Mouse (Mus musculus) limb, embryonic 13.5 days (tissue): ENCODE measurements around the gene Sprr2i. TPM values are rescaled to one million over a fixed set of nuclear protein-coding genes. Genes with fewer than 3 reads are reported as not detected.

ENCODE experiments used
- polyA plus RNA-seq: library from polyadenylated mRNA; unstranded; fragments of >200 nt; fragmentation: Nextera tagmentation; extraction: Ambion mirVana; gene quantifications from 2 replicates; pipeline ENCODE4 v1.2.1, GENCODE M21; 2015

The Sprr2i gene
- polyA plus RNA-seq, 1 experiment from 2014 or later: not detected

Other genes with a start within 250 kb of the Sprr2i start
- gene Sprr2a1, start 192.2 kb upstream of the Sprr2i start, polyA plus RNA-seq: 0.14 and 0.15 TPM in 2 replicates
- gene Sprr2a2, start 192.1 kb upstream of the Sprr2i start, polyA plus RNA-seq: 4.4 and 5.1 TPM in 2 replicates
- 0.34 TPM in 1 of 2 replicates, not detected in the other for gene Sprr2a3, start 122.6 kb upstream of the Sprr2i start, polyA plus RNA-seq
- not detected in 2 replicates for gene Sprr2b, start 91.4 kb upstream of the Sprr2i start, polyA plus RNA-seq
- not detected in 2 replicates for gene Sprr2d, start 68.9 kb upstream of the Sprr2i start, polyA plus RNA-seq
- gene Sprr2e, start 55.8 kb upstream of the Sprr2i start, polyA plus RNA-seq: not detected in 2 replicates
- gene Sprr2f, start 42.8 kb upstream of the Sprr2i start, polyA plus RNA-seq: not detected in 2 replicates
- not detected in 2 replicates for gene Sprr2h, start 22.3 kb upstream of the Sprr2i start, polyA plus RNA-seq
- gene Sprr2j-ps, start 10.1 kb downstream of the Sprr2i start, polyA plus RNA-seq: not detected in 2 replicates
- 8.9 and 9.6 TPM in 2 replicates for gene Gm9774, start 21.4 kb downstream of the Sprr2i start, polyA plus RNA-seq
- not detected in 2 replicates for gene Sprr2k, start 24.6 kb downstream of the Sprr2i start, polyA plus RNA-seq
- gene Sprr1b, start 30.8 kb downstream of the Sprr2i start, polyA plus RNA-seq: 0.24 TPM in 1 of 2 replicates, not detected in the other
- not detected in 2 replicates for gene Sprr3, start 50.7 kb downstream of the Sprr2i start, polyA plus RNA-seq
- 0.49 and 0.67 TPM in 2 replicates for gene Sprr1a, start 77.9 kb downstream of the Sprr2i start, polyA plus RNA-seq
- gene Sprr4, start 92.5 kb downstream of the Sprr2i start, polyA plus RNA-seq: not detected in 2 replicates
- gene 2310046K23Rik, start 126.5 kb downstream of the Sprr2i start, polyA plus RNA-seq: not detected in 2 replicates
- gene Ivl, start 165.7 kb downstream of the Sprr2i start, polyA plus RNA-seq: not detected in 2 replicates
- not detected in 2 replicates for gene Smcp, start 181.0 kb downstream of the Sprr2i start, polyA plus RNA-seq
- gene 2210017I01Rik, start 199.5 kb downstream of the Sprr2i start, polyA plus RNA-seq: not detected in 2 replicates
- gene Lce6a, start 213.7 kb downstream of the Sprr2i start, polyA plus RNA-seq: not detected in 2 replicates
- gene Lce1a1, start 240.3 kb downstream of the Sprr2i start, polyA plus RNA-seq: not detected in 2 replicates
- gene Lce1b, start 248.9 kb downstream of the Sprr2i start, polyA plus RNA-seq: not detected in 2 replicates